Mouse (Mus musculus): ENCODE data around the gene Clec10a.

DNA sequence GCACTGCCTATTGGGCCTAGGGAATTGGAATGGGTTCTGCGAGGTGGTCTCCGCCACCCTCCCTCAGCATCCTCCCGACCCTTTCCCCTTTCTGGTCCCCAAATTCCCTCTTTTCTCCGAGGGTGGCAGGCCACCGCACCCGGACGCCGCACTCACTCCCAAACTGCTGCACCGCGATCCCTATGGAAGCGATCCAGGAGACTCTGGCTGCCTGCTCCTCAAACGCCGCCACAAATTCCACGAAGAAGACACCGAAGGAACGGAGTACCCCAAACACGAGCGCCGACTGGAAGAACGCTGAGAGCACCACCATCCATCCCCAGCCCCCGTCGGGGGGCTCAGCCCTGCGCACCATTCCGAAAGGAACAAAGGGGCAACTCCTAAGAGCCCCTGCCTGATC, 64.3 kb downstream of the Clec10a start:
- no peak for TF ChIP-seq POLR2A (IDR thresholded peaks at IDR 0.05; ENCODE audit: low read depth, low read length)
- no peak for TF ChIP-seq CTCF (IDR thresholded peaks at IDR 0.05; ENCODE audit: borderline replicate concordance, insufficient read depth, low read length)

Measured in embryonic fibroblast, embryonic 13.5 days (primary cell).